Mouse (Mus musculus): ENCODE data around the gene Susd4. TPM values are rescaled to one million over a fixed set of nuclear protein-coding genes. Genes with fewer than 3 reads are reported as not detected.

Gene Susd4
- polyA plus RNA-seq (2015; fragmentation: Nextera tagmentation; extraction: Ambion mirVana): 57.4 and 59.7 TPM in 2 replicates

- ATAC-seq (ENCODE audit: low FRiP score): peak; percentile 94
- Histone ChIP-seq H3K4me2 (peak within 1 kb of the TSS; percentile 79), H3K27ac (peak within 1 kb of the TSS; percentile 92), H3K9ac (peak within 1 kb of the TSS; percentile 81), H3K36me3 (peaks cover 8% of the 10 kb centered on the region), H3K4me3 (peak within 1 kb of the TSS; percentile 55), H3K9me3 (no peaks in the 10 kb centered on the region), H3K27me3 (0 out of 2 replicates have a peak, but pooled peaks cover 7% of the 10 kb centered on the region), H3K4me1 (replicated peaks) (peaks cover 33% of the 10 kb centered on the region)
- under 1% methylated on average over 79 of the region's 95 CpGs for whole genome bisulfite sequencing
Observed at GRCm38 (mm10) chr1:182763716-182764461, at the start of gene Susd4. TSS of gene Susd4 (plus strand) at chr1:182763860.

- Histone ChIP-seq H3K9me3 (no peaks in the 10 kb centered on the region), H3K4me1 (replicated peaks) (peaks cover 7% of the 10 kb centered on the region; the same call in 1 of the 2 replicates), H3K4me2 (no peak overlapping the region), H3K9ac (no peak overlapping the region), H3K27ac (no peak overlapping the region), H3K4me3 (no peak overlapping the region), H3K27me3 (no peaks in the 10 kb centered on the region), H3K36me3 (no peaks in the 10 kb centered on the region)
- WGBS: 74% methylated on average over 6 of the region's 6 CpGs
- no peak for ATAC-seq (ENCODE audit: low FRiP score)
Observed at GRCm38 (mm10) chr1:182714236-182714935, 49.3 kb upstream of the Susd4 start.

- Histone ChIP-seq H3K4me1 (replicated peaks) (peaks cover 9% of the 10 kb centered on the region), H3K9ac (no peak overlapping the region), H3K36me3 (no peaks in the 10 kb centered on the region), H3K27ac (no peak overlapping the region; the same call in 1 of the 2 replicates), H3K4me3 (no peak overlapping the region), H3K4me2 (no peak overlapping the region), H3K9me3 (no peaks in the 10 kb centered on the region), H3K27me3 (no peaks in the 10 kb centered on the region)
- no peak for ATAC-seq (ENCODE audit: low FRiP score)
- whole genome bisulfite sequencing: 42% methylated on average over 12 of the region's 12 CpGs
Observed at GRCm38 (mm10) chr1:182727541-182727940, 36.1 kb upstream of the Susd4 start.

DNA sequence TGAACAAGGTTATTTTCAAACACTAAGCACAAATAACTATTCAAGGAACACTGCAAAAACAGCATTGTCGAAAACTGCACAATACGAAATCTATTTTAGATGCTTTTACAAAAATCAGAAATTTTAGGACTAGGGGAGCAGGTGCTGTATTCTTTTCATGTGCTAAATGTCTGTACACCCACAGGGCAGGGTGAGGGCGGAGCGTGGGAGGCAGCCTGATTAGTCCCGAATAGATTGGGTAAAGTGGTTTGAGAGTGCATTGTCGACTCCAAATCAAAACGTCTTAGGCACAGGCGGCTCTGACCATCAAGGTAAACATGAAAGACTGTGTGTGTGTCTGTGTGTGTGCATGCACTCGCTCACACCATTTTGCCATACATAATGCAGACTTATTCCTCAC, 34.7 kb upstream of the Susd4 start:
- no peak overlapping the region for H3K27ac ChIP-seq
- H3K9ac ChIP-seq: no peak overlapping the region
- no peaks in the 10 kb centered on the region for H3K9me3 ChIP-seq
- H3K4me3 ChIP-seq: no peak overlapping the region
- H3K4me2 ChIP-seq: no peak overlapping the region
- H3K4me1 ChIP-seq (replicated peaks): peaks cover 9% of the 10 kb centered on the region
- no peak for ATAC-seq (ENCODE audit: low FRiP score)
- H3K27me3 ChIP-seq: no peaks in the 10 kb centered on the region
- WGBS: 76% methylated on average over 9 of the region's 9 CpGs
- no peaks in the 10 kb centered on the region for H3K36me3 ChIP-seq

DNA sequence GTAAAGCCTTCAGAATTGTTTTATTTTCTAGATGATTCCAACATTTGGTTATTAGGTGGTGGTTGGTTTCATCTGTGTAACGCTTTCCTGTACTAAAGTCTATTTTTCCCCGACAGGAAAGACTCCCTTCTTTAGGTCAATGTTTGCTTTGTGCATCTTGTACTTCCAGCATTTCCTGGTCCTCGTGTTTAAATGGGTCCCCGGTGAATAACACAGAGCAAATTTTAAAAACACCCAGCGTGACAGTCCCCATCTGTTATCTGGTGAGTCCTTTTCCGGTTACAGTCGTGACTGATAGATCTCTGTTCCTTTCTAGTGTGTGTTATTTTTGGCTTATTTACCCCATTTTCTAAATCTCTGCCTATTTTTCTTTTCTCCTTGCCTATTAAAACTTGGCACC, 31.0 kb upstream of the Susd4 start:
- Histone ChIP-seq H3K27ac (no peak overlapping the region), H3K9ac (no peak overlapping the region), H3K36me3 (no peaks in the 10 kb centered on the region), H3K4me2 (no peak overlapping the region), H3K9me3 (no peaks in the 10 kb centered on the region), H3K4me1 (replicated peaks) (peaks cover 5% of the 10 kb centered on the region), H3K27me3 (0 out of 2 replicates have a peak, but pooled peaks cover 3% of the 10 kb centered on the region), H3K4me3 (no peak overlapping the region)
- 51% methylated on average over 7 of the region's 7 CpGs for WGBS
- ATAC-seq (ENCODE audit: low FRiP score): no peak

DNA sequence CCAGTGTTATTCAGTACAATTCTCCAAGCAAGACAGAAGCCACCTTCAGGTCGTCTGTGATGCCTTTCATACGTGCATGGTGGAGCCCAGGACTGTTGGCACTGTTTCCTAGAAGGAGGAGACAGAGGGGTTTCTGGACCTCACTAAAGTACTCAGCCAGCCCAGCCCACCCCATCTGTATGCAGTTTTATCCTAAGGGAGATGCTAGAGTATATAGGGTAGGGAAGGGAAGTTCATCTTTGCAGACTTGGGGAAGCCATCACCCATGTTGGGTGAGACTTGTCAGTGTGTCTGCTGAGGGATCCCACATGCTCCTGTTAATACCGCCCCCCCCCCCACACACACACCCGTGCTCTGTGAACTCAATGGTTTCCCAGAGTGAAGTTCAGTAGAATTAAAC, 27.8 kb upstream of the Susd4 start:
- Histone ChIP-seq H3K27ac (no peak overlapping the region), H3K27me3 (0 out of 2 replicates have a peak, but pooled peaks cover 3% of the 10 kb centered on the region), H3K9me3 (no peaks in the 10 kb centered on the region), H3K9ac (no peak overlapping the region), H3K36me3 (no peaks in the 10 kb centered on the region), H3K4me3 (no peak overlapping the region), H3K4me2 (no peak overlapping the region), H3K4me1 (replicated peaks) (no peaks in the 10 kb centered on the region)
- ATAC-seq (ENCODE audit: low FRiP score): no peak
- 68% methylated on average over 4 of the region's 4 CpGs for WGBS

GRCm38 (mm10) chr1:182747081-182747480, 16.6 kb upstream of the Susd4 start:
- no peak overlapping the region for H3K9ac ChIP-seq
- ATAC-seq (ENCODE audit: low FRiP score): no peak
- no peaks in the 10 kb centered on the region for H3K4me1 ChIP-seq (replicated peaks)
- WGBS: 90% methylated on average over 9 of the region's 9 CpGs
- H3K9me3 ChIP-seq: no peaks in the 10 kb centered on the region
- no peak overlapping the region for H3K4me2 ChIP-seq
- H3K4me3 ChIP-seq: no peak overlapping the region
- H3K27me3 ChIP-seq: no peaks in the 10 kb centered on the region
- H3K36me3 ChIP-seq: no peaks in the 10 kb centered on the region
- no peak overlapping the region for H3K27ac ChIP-seq

DNA sequence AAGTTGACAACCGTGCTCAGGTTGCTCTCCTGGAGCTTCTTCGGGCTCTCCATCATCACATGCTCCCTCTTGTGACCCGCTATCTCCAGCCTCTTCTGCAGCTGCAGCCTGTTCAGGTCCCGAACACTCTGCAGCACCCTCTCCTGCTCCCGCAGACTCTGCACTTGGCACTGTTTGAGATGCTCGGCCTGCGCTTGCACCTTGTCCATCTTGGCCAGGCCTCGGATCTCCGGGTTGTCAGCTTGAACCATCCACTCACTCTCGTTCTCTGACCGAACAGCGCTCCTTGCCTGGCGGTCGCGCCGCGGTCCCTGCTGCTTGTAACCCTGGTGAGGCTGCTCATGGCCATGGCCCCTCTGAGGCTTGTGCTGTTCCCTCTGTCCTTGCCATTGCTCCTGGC, 15.8 kb upstream of the Susd4 start:
- ATAC-seq (ENCODE audit: low FRiP score): no peak

GRCm38 (mm10) chr1:182749080-182749479, 14.6 kb upstream of the Susd4 start, which contains the start of gene Ccdc185:
TSS of gene Ccdc185 (minus strand) at chr1:182749180.
- Histone ChIP-seq H3K27ac (no peak within 1 kb of the TSS), H3K4me1 (replicated peaks) (no peaks in the 10 kb centered on the region), H3K27me3 (no peaks in the 10 kb centered on the region), H3K9me3 (no peaks in the 10 kb centered on the region), H3K4me2 (no peak within 1 kb of the TSS), H3K9ac (no peak within 1 kb of the TSS), H3K4me3 (no peak within 1 kb of the TSS), H3K36me3 (no peaks in the 10 kb centered on the region)
- WGBS: 95% methylated on average over 9 of the region's 9 CpGs
- ATAC-seq (ENCODE audit: low FRiP score): no peak

More for the DNA sequence above, 15.8 kb upstream of the Susd4 start:
- Histone ChIP-seq H3K36me3 (no peaks in the 10 kb centered on the region), H3K4me2 (no peak overlapping the region), H3K27me3 (no peaks in the 10 kb centered on the region), H3K4me1 (replicated peaks) (no peaks in the 10 kb centered on the region), H3K27ac (no peak overlapping the region), H3K9ac (no peak overlapping the region), H3K9me3 (no peaks in the 10 kb centered on the region), H3K4me3 (no peak overlapping the region)
- WGBS: 79% methylated on average over 17 of the region's 17 CpGs

GRCm38 (mm10) chr1:182751301-182751700, 12.4 kb upstream of the Susd4 start:
- Histone ChIP-seq H3K4me2 (no peak overlapping the region), H3K4me1 (replicated peaks) (no peaks in the 10 kb centered on the region), H3K4me3 (no peak overlapping the region), H3K9ac (no peak overlapping the region), H3K27me3 (no peaks in the 10 kb centered on the region), H3K9me3 (no peaks in the 10 kb centered on the region), H3K27ac (no peak overlapping the region), H3K36me3 (no peaks in the 10 kb centered on the region)
- no peak for ATAC-seq (ENCODE audit: low FRiP score)
- 77% methylated on average over 8 of the region's 8 CpGs for WGBS

- Histone ChIP-seq H3K4me1 (replicated peaks) (no peaks in the 10 kb centered on the region), H3K4me3 (no peak overlapping the region), H3K36me3 (no peaks in the 10 kb centered on the region), H3K27ac (no peak overlapping the region), H3K9me3 (no peaks in the 10 kb centered on the region), H3K9ac (no peak overlapping the region), H3K27me3 (no peaks in the 10 kb centered on the region), H3K4me2 (no peak overlapping the region)
- 81% methylated on average over 8 of the region's 8 CpGs for WGBS
- ATAC-seq (ENCODE audit: low FRiP score): no peak
Observed at GRCm38 (mm10) chr1:182753694-182754093, 10.0 kb upstream of the Susd4 start.

DNA sequence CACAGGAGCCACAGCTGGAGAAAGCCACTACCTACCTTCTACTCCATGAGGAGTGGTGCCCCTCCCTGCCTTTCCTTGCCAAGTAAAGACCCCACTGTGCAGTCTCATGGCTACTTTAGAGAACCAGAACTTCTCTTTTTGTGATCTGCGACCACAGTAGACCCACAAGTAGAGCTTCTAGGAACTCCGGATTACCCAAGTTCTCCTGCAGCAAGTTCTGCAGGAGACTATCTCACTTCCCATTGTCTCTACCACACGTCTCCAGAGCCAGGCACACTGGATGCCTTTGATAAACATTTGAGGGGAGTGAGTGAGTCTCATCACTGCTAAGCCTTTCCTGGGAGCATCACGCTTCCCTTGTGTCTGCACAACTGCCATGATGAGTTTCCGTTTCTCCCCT, 8.8 kb upstream of the Susd4 start:
- no peak overlapping the region for H3K4me2 ChIP-seq
- no peak overlapping the region for H3K9ac ChIP-seq
- H3K36me3 ChIP-seq: no peaks in the 10 kb centered on the region
- no peak for ATAC-seq (ENCODE audit: low FRiP score)
- no peaks in the 10 kb centered on the region for H3K27me3 ChIP-seq
- 86% methylated on average over 5 of the region's 5 CpGs for WGBS
- no peak overlapping the region for H3K27ac ChIP-seq
- H3K9me3 ChIP-seq: no peaks in the 10 kb centered on the region
- no peaks in the 10 kb centered on the region for H3K4me1 ChIP-seq (replicated peaks)
- no peak overlapping the region for H3K4me3 ChIP-seq

Measured in hindbrain, embryonic 13.5 days (tissue).